Mouse (Mus musculus): ENCODE data around the gene Cfap298.

GRCm38 (mm10) chr16:90934193-90934686 is 674 bp downstream of the Cfap298 start:
- no peak for TF ChIP-seq GATA1 (IDR thresholded peaks at IDR 0.05; ENCODE audit: low read length)
- TF ChIP-seq TAL1 (IDR thresholded peaks at IDR 0.05; ENCODE audit: low read length) = no peak

Measured in erythroblast, embryonic 14.5 days (primary cell).